Mouse (Mus musculus) hindbrain, embryonic 14.5 days (tissue): ENCODE data around the gene Ccpg1. TPM values are rescaled to one million over a fixed set of nuclear protein-coding genes. Genes with fewer than 3 reads are reported as not detected.
A peak's percentile ranks its signal among the peaks of the same experiment; 100 is the strongest.

Source experiments
- ATAC-seq: fragments of 200-750 bp; cut with Nextera tagmentation; 2 replicates; pipeline ENCODE4 v1.8.0; 2017; ENCODE audit warnings: moderate number of reproducible peaks, mild to moderate bottlenecking, moderate TSS enrichment, moderate library complexity; ENCODE audit not compliant: low FRiP score
- DNase-seq: peaks from one replicate; pipeline ENCODE4 v3.0.0-alpha.2; 2015; ENCODE audit warnings: low spot score
- H3K27ac ChIP-seq: fragments of 300-500 bp; sonication (generic); 2 replicates; pipeline ENCODE4 v1.5.1; 2014; ENCODE audit warnings: mild to moderate bottlenecking, moderate library complexity
- H3K27me3 ChIP-seq: fragments of 300-500 bp; sonication (generic); 2 replicates; pipeline ENCODE4 v1.6.1; 2014; ENCODE audit warnings: mild to moderate bottlenecking, low read length, mixed read lengths; ENCODE audit not compliant: control insufficient read depth, insufficient read depth
- H3K36me3 ChIP-seq: fragments of 300-500 bp; sonication (generic); replicated peaks from 2 replicates; pipeline ENCODE4 v1.6.1; 2014; ENCODE audit not compliant: control insufficient read depth, insufficient read depth
- H3K4me1 ChIP-seq: fragments of 300-500 bp; sonication (generic); replicated peaks from 2 replicates; pipeline ENCODE4 v1.6.1; 2014; ENCODE audit warnings: antibody characterized with exemption, low read length, mixed read lengths; ENCODE audit not compliant: control insufficient read depth, insufficient read depth
- H3K4me2 ChIP-seq: fragments of 300-500 bp; sonication (generic); replicated peaks from 2 replicates; pipeline ENCODE4 v1.6.1; 2014; ENCODE audit warnings: mild to moderate bottlenecking, moderate library complexity
- H3K4me3 ChIP-seq: fragments of 300-500 bp; sonication (generic); replicated peaks from 2 replicates; pipeline ENCODE4 v1.5.1; 2014; ENCODE audit warnings: mild to moderate bottlenecking, low read length
- H3K9ac ChIP-seq: fragments of 300-500 bp; sonication (generic); 2 replicates; pipeline ENCODE4 v1.6.1; 2014
- H3K9me3 ChIP-seq: fragments of 300-500 bp; sonication (generic); 2 replicates; pipeline ENCODE4 v1.6.1; 2016; ENCODE audit warnings: low read length; ENCODE audit not compliant: control insufficient read depth
- WGBS: fragments of 180-500 bp; shearing (Covaris S2); extraction: QIAGEN DNeasy Blood & Tissue Kit; methylation state at CpG from one replicate; pipeline ENCODE4 v1.1.7; 2014; 5-methylcytosine and 5-hydroxymethylcytosine counted together
- polyA plus RNA-seq: library from polyadenylated mRNA; unstranded; fragments of >200 nt; fragmentation: Nextera tagmentation; extraction: Ambion mirVana; gene quantifications from 2 replicates; pipeline ENCODE4 v1.2.1, GENCODE M21; 2014

The Ccpg1 gene
- polyA plus RNA-seq, 1 experiment from 2014 or later: 42.3 TPM

DNA sequence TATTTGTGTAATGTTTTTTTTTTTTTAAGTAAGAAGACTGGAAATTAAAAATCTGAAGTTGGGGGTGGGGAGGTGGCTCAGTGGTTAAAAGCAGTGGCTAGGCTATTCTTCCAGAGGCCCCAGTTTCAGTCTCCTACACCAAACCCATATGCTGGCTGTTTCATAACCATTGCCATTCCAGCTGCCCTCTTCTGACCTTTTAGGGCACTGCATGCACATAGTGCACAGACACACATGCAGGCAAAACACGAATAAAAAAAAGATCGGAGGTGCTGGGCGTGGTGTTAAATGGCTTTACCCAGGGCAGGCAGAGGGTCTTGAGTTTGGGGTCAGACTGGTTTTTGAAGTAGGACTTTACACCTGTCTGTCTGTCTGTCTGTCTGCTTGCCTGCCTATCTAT, 20.9 kb downstream of the Ccpg1 start:
- H3K4me2 ChIP-seq: no peak overlapping the region
- no peak overlapping the region for H3K4me3 ChIP-seq
- H3K9me3 ChIP-seq: no peaks in the 10 kb centered on the region
- no peak for DNase-seq
- no peak for ATAC-seq
- H3K9ac ChIP-seq: no peak overlapping the region
- WGBS: 94% methylated on average over 3 of the region's 3 CpGs
- H3K36me3 ChIP-seq: peaks cover 69% of the 10 kb centered on the region
- no peaks in the 10 kb centered on the region for H3K27me3 ChIP-seq
- no peaks in the 10 kb centered on the region for H3K4me1 ChIP-seq
- no peak overlapping the region for H3K27ac ChIP-seq

DNA sequence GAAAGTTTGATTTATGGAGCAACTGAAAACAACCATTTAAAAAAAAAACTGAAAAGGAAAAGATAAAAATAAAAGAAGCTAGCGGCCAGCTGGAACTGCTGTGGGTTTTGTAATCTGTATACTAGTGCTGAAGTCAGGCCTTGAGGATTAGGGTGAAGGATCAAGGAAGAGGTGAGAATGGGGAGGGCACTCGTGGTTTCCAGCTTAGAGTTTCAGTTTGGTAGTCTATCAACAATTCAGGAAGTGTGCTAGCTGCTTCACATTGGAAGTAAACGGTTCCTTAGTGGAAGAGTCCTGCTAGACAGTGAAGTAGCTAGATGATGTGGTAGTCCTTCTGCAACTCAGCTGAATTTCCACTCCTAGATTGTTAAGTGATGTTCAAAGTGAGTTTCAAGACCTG, 23.2 kb downstream of the Ccpg1 start:
- DNase-seq (no peak), ATAC-seq (no peak)
- no peak overlapping the region for H3K4me3 ChIP-seq
- no peaks in the 10 kb centered on the region for H3K27me3 ChIP-seq
- H3K9me3 ChIP-seq: no peaks in the 10 kb centered on the region
- no peaks in the 10 kb centered on the region for H3K4me1 ChIP-seq
- peaks cover 77% of the 10 kb centered on the region for H3K36me3 ChIP-seq
- WGBS: 81% methylated on average over 3 of the region's 3 CpGs
- no peak overlapping the region for H3K4me2 ChIP-seq
- H3K27ac ChIP-seq: no peak overlapping the region
- H3K9ac ChIP-seq: no peak overlapping the region

DNA sequence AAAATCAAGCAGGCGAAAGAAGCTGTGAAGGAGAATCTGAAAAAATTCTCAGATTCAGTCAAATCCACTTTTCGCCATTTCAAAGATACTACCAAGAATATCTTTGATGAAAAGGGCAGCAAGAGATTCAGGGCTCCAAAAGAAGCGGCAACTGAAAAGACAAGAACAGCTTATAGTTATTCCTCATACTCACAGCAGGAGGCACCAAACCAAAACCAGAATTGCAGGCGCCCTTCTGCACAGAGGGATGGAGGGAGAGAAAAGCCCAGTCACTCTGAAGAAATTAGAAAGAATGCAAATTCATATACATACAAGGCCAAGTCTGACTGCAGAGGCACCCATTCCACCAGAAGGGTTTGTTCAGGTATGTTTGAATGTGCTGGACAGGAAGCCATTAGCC, 27.4 kb downstream of the Ccpg1 start:
- peaks cover 87% of the 10 kb centered on the region for H3K36me3 ChIP-seq

DNA sequence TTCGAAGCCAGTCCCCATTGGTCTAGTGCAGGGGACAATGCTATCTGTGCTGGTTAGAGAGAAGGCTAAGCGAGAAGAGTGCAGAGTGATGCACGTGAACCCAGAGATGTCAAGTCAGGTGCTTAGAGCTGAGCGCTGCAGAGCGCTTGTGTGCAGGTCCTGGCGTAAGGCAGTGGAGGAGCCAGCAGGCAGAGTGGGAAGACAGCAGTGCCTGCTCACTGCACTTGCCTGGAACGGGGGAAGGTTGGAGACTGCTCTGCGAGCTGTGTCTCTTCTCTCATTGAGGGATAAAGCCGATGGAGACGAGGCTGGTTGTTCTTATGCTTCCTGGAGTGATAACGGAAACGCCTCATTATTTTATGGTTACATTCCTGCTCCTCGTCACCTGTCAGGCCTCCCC, 29.5 kb downstream of the Ccpg1 start:
- Histone ChIP-seq H3K27ac (no peak overlapping the region), H3K4me1 (no peaks in the 10 kb centered on the region), H3K36me3 (peaks cover 98% of the 10 kb centered on the region), H3K9ac (no peak overlapping the region), H3K9me3 (no peaks in the 10 kb centered on the region), H3K4me2 (no peak overlapping the region), H3K27me3 (no peaks in the 10 kb centered on the region), H3K4me3 (no peak overlapping the region)
- DNase-seq (no peak), ATAC-seq (no peak)
- WGBS: 93% methylated on average over 13 of the region's 13 CpGs

More for the DNA sequence above, 27.4 kb downstream of the Ccpg1 start:
- ATAC-seq (no peak), DNase-seq (no peak)
- H3K4me2 ChIP-seq: no peak overlapping the region
- 90% methylated on average over 4 of the region's 4 CpGs for WGBS
- no peak overlapping the region for H3K9ac ChIP-seq
- no peak overlapping the region for H3K4me3 ChIP-seq
- no peak overlapping the region for H3K27ac ChIP-seq
- H3K27me3 ChIP-seq: no peaks in the 10 kb centered on the region
- H3K4me1 ChIP-seq: no peaks in the 10 kb centered on the region
- H3K9me3 ChIP-seq: no peaks in the 10 kb centered on the region

DNA sequence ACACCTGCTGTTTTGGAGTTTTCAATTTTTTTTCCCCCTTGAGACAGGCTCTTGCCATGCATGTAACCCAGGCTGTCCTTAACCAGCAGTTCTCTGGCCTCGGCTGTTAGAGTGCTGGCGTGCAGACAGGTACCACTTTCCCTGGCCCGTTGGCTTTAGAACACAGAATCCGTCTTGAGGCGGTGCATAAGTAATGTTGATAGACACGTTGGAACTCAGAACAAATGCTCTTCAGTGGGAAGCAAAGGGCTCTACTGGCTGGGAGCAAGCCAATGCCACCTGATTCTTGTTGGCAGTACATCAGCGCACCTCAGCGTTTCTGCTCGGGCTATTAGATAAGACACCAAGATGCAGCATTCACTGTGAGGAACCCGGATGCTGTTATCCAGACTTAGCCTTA, 34.6 kb downstream of the Ccpg1 start:
- peaks cover 85% of the 10 kb centered on the region for H3K36me3 ChIP-seq
- WGBS: 93% methylated on average over 10 of the region's 10 CpGs
- H3K9me3 ChIP-seq: no peaks in the 10 kb centered on the region
- H3K27me3 ChIP-seq: no peaks in the 10 kb centered on the region
- no peak overlapping the region for H3K4me3 ChIP-seq
- H3K9ac ChIP-seq: no peak overlapping the region
- H3K4me2 ChIP-seq: no peak overlapping the region
- DNase-seq (no peak), ATAC-seq (no peak)
- no peak overlapping the region for H3K27ac ChIP-seq
- no peaks in the 10 kb centered on the region for H3K4me1 ChIP-seq

DNA sequence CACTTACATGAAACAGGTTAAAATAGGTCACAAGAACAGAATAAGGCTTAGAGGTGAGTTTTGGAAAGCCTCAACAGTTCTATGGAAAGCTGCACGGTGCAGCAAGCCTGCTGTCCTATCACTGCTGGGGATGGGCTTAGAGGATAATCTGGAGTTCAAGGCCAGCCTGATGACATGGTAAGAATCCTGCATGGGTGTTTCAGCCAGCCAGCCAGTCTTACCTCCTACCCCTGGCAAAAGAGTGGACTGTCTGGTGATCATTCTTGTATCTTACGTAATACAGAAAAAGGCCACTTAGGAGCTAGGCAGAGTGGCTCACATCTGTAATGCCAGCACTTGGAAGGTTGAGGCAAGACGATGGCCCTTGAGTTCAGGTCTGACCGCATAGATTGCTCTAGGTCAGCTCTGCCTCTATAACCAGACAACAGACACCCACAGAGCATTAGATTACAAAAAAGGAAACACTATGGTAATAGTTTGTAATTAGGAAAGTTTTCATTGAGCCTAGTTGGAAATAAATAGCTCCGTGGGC, 35.4 kb downstream of the Ccpg1 start:
- H3K9me3 ChIP-seq: no peaks in the 10 kb centered on the region
- no peaks in the 10 kb centered on the region for H3K27me3 ChIP-seq
- H3K4me1 ChIP-seq: no peaks in the 10 kb centered on the region
- H3K4me3 ChIP-seq: no peak overlapping the region
- no peak overlapping the region for H3K27ac ChIP-seq
- H3K36me3 ChIP-seq: peaks cover 81% of the 10 kb centered on the region
- 96% methylated on average over 5 of the region's 5 CpGs for WGBS
- no peak overlapping the region for H3K9ac ChIP-seq
- H3K4me2 ChIP-seq: no peak overlapping the region
- ATAC-seq (no peak), DNase-seq (no peak)

DNA sequence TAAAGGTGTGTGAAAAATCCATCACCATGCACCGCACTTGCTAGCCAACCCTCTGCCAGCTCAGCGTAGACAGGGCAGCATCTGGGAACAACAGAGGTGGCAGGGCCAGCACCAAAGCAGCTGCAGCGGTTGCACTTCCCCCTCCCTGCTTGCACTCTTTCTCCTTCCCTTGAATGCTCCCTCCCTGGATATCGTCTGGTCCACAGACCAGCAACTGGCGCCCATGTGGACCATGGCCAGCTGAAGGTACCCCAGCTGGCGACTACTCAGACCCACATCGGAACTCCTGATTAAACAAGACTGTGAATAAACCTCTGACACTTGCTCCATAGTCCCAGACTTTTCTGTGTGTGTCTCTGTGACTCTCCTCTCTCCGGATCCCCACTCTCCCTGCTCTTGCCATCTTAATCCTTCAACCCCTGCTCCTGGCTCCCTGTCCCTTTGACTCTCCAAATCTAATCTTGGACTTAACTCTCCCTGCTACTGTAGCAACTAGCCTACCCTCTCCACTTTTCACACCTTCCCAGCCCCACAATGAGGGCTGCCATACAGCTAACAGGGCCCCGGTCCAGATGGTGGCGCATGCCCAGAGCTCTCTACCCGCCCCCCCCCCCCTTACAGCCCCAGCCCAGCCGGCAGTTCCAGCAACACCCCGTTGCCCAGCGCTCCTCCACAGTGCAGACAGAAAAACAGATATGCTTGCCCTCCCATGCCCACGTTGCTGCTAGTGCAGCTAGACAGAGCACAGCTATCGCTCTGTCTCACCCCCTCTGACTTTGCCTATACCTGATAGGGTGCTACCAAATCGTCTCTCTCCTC, 40.8 kb downstream of the Ccpg1 start:
- Histone ChIP-seq H3K36me3 (peaks cover 45% of the 10 kb centered on the region), H3K4me2 (peak overlapping the region; percentile 25), H3K27ac (0 out of 2 replicates have a peak overlapping the region, but pooled peaks have one; percentile 26), H3K4me3 (no peak overlapping the region), H3K27me3 (no peaks in the 10 kb centered on the region), H3K9me3 (no peaks in the 10 kb centered on the region), H3K4me1 (no peaks in the 10 kb centered on the region), H3K9ac (no peak overlapping the region)
- WGBS: 20% methylated on average over 16 of the region's 17 CpGs
- peak; percentile 44 for DNase-seq
- peak; percentile 84; the same call in 1 of the 2 replicates for ATAC-seq

DNA sequence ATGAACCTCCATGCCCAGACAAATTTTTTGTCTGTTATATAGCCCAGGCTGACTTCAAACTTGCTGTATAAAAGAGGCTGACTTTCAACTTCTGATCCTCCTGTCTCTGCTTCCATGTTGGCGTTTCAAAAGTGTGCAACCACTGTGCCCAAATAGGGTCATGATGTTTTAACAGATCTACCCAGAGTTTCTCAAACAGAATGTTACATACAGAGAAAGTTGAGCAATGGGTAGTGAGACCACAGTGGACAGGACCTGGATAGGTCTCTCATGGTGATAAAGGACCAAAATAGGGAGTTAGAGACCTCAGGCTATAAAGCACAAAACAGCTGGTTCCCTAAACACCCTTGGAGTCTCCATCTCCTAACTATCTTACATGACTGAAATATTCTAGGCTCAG, 45.2 kb downstream of the Ccpg1 start:
- H3K4me3 ChIP-seq: no peak overlapping the region
- no peaks in the 10 kb centered on the region for H3K9me3 ChIP-seq
- 93% methylated on average over 1 of the region's 1 CpGs for WGBS
- no peak overlapping the region for H3K4me2 ChIP-seq
- H3K27me3 ChIP-seq: no peaks in the 10 kb centered on the region
- H3K4me1 ChIP-seq: no peaks in the 10 kb centered on the region
- H3K27ac ChIP-seq: no peak overlapping the region
- H3K36me3 ChIP-seq: peaks cover 46% of the 10 kb centered on the region
- ATAC-seq (no peak), DNase-seq (no peak)
- no peak overlapping the region for H3K9ac ChIP-seq

DNA sequence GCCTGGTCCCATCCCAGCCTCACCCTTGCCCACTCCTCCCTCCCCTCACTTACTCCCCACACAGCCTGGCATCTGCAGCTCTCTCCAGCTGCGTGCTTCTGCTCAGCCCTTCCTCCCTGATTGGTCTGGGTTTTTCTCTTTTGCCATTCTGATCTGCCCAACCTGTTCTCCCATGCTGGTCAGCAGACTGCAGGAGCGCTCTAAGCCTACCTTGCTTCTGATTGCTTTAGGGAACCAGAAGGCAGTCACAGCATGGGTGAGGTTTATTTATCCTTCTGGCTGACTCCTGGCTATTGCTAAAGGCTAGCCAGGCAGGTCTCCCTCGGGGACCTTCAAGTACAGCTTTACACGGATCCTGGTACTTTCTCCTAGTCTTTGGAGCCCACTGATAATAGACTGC, 46.2 kb downstream of the Ccpg1 start:
- DNase-seq: no peak
- Histone ChIP-seq H3K27me3 (no peaks in the 10 kb centered on the region), H3K27ac (no peak overlapping the region), H3K9ac (no peak overlapping the region), H3K36me3 (peaks cover 54% of the 10 kb centered on the region), H3K4me1 (no peaks in the 10 kb centered on the region), H3K4me3 (no peak overlapping the region), H3K9me3 (no peaks in the 10 kb centered on the region), H3K4me2 (no peak overlapping the region)
- no peak for ATAC-seq
- 66% methylated on average over 4 of the region's 4 CpGs for WGBS
